Mouse (Mus musculus) heart, postnatal 0 days (tissue): ENCODE data around the gene Fam163a. TPM values are rescaled to one million over a fixed set of nuclear protein-coding genes. Genes with fewer than 3 reads are reported as not detected.

Experiments
- ATAC-seq: fragments of 200-750 bp; cut with Nextera tagmentation; 2 replicates; pipeline ENCODE4 v1.8.0; 2017; ENCODE audit warnings: low read depth, moderate number of reproducible peaks, moderate library complexity; ENCODE audit not compliant: insufficient read depth
- DNase-seq: peaks from one replicate; pipeline ENCODE4 v3.0.0-alpha.2; 2016; ENCODE audit warnings: low spot score
- H3K27ac ChIP-seq: fragments of 300-500 bp; sonication (generic); 2 replicates; pipeline ENCODE4 v1.5.1; 2014; ENCODE audit warnings: low read depth, mild to moderate bottlenecking
- H3K27me3 ChIP-seq: fragments of 300-500 bp; sonication (generic); 2 replicates; pipeline ENCODE4 v1.6.1; 2014; ENCODE audit warnings: low read length, mixed read lengths; ENCODE audit not compliant: control insufficient read depth, insufficient read depth
- H3K36me3 ChIP-seq: fragments of 300-500 bp; sonication (generic); replicated peaks from 2 replicates; pipeline ENCODE4 v1.6.1; 2014; ENCODE audit warnings: low read length, mixed read lengths; ENCODE audit not compliant: control insufficient read depth, insufficient read depth
- H3K4me1 ChIP-seq: fragments of 300-500 bp; sonication (generic); 2 replicates; pipeline ENCODE4 v1.6.1; 2014; ENCODE audit warnings: antibody characterized with exemption; ENCODE audit not compliant: control insufficient read depth, insufficient read depth
- H3K4me2 ChIP-seq: fragments of 300-500 bp; sonication (generic); 2 replicates; pipeline ENCODE4 v1.6.1; 2014; ENCODE audit warnings: low read depth, mild to moderate bottlenecking, low read length, moderate library complexity
- H3K4me3 ChIP-seq: fragments of 300-500 bp; sonication (generic); 2 replicates; pipeline ENCODE4 v1.5.1; 2014; ENCODE audit warnings: low read depth, low read length
- H3K9ac ChIP-seq: fragments of 300-500 bp; sonication (generic); replicated peaks from 2 replicates; pipeline ENCODE4 v1.6.1; 2014; ENCODE audit warnings: low read depth, low read length, mixed read lengths
- H3K9me3 ChIP-seq: fragments of 300-500 bp; sonication (generic); replicated peaks from 2 replicates; pipeline ENCODE4 v1.6.1; 2016; ENCODE audit warnings: low read length; ENCODE audit not compliant: control insufficient read depth
- CTCF ChIP-seq: IDR thresholded peaks from 2 replicates; pipeline ENCODE4 v1.5.1; 2016; ENCODE audit warnings: antibody characterized with exemption, control low read depth, low read depth
- EP300 ChIP-seq: IDR thresholded peaks from 2 replicates; pipeline ENCODE4 v1.6.1; 2016; ENCODE audit warnings: antibody characterized with exemption, low read depth
- WGBS: fragments of 180-500 bp; shearing (Covaris S2); extraction: QIAGEN DNeasy Blood & Tissue Kit; methylation state at CpG from one replicate; pipeline ENCODE4 v1.1.7; 2014; 5-methylcytosine and 5-hydroxymethylcytosine counted together
- polyA plus RNA-seq: library from polyadenylated mRNA; unstranded; fragments of >200 nt; fragmentation: Nextera tagmentation; extraction: Ambion mirVana; gene quantifications from 2 replicates; pipeline ENCODE4 v1.2.1, GENCODE M21; 2015
- total RNA-seq: library from RNA; depleted of rRNA; stranded (reverse); fragments of >200 nt; gene quantifications from 2 replicates; pipeline ENCODE4 v1.2.3, GENCODE M21; 2014; ENCODE audit warnings: low replicate concordance

Gene Fam163a
- total and polyA plus RNA-seq, 2 experiments from 2014 or later: 1.6 to 1.8 TPM

DNA sequence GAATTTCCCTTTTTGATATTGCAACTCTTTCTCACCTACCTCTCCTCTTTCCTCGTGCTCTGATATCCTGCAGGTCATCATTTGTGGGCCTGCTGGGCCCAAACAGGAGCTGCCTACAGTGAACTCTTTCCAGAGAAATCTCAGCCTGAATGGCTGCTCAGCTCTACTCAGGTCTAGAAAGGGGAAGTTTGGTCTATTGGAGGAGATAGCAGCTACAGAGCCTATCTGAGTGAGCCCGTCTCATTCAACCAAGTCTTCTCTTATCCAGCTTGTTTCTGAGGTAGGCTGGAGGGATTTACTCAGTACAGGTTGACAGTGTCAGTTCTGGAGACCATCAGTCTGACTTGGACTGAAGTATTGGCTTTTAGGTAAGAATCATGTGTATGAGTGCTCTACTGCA, 101.1 kb downstream of the Fam163a start:
- Histone ChIP-seq H3K27me3 (no peaks in the 10 kb centered on the region), H3K9ac (no peak overlapping the region), H3K4me1 (no peaks in the 10 kb centered on the region), H3K36me3 (no peaks in the 10 kb centered on the region), H3K27ac (no peak overlapping the region), H3K4me3 (no peak overlapping the region), H3K9me3 (peaks cover 7% of the 10 kb centered on the region; the same call in 1 of the 2 replicates), H3K4me2 (no peak overlapping the region)
- 75% methylated on average over 2 of the region's 2 CpGs for WGBS
- ATAC-seq (no peak), DNase-seq (no peak)
- no peak for TF ChIP-seq EP300
- TF ChIP-seq CTCF: no peak

DNA sequence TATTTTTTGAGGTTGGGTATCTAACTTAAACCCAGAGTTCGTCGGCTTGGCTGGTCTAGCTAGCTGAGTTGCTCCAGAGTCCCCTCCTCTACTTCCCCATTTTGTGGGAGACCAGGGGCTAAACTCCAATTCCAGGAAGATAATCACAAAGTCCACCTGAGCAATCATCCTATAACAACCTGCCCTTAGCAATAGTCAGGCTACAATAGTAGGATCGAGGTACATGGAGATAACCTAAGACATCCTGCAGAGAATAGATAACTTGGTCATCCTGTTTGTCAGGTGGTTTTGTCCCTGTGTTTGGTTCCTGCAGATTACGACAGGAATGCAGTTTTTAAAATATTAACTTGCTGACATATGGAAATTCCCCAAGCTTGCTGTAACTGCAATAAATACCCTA, 113.0 kb downstream of the Fam163a start:
- TF ChIP-seq EP300 (no peak), CTCF (no peak)
- no peaks in the 10 kb centered on the region for H3K4me1 ChIP-seq
- ATAC-seq (no peak), DNase-seq (no peak)
- H3K9ac ChIP-seq: no peak overlapping the region
- H3K4me3 ChIP-seq: no peak overlapping the region
- no peaks in the 10 kb centered on the region for H3K27me3 ChIP-seq
- 64% methylated on average over 4 of the region's 4 CpGs for WGBS
- no peaks in the 10 kb centered on the region for H3K36me3 ChIP-seq
- no peak overlapping the region for H3K27ac ChIP-seq
- H3K9me3 ChIP-seq: no peaks in the 10 kb centered on the region
- H3K4me2 ChIP-seq: no peak overlapping the region

DNA sequence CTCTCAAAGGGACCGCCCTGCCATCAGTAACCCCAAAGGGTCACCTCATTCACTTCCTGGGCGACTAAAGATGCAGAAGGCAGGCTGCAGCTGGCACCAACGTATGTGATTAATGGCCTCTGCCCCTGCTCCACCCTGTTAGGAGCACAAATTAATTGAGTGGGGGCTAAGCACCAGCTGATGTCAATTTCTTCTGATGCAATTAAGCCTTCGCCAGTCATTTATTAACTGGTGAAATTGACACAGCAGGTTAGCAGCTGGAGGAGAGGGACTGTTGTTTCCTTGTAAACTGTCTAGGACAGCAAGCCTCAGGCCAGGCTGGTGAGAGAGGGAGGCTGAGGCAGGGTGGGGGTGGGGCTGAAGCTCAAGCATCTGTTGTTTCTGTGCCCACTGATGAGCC, 114.8 kb downstream of the Fam163a start:
- Histone ChIP-seq H3K4me1 (no peaks in the 10 kb centered on the region), H3K36me3 (no peaks in the 10 kb centered on the region), H3K27me3 (no peaks in the 10 kb centered on the region), H3K4me3 (no peak overlapping the region), H3K4me2 (no peak overlapping the region), H3K9ac (no peak overlapping the region), H3K9me3 (no peaks in the 10 kb centered on the region), H3K27ac (no peak overlapping the region)
- TF ChIP-seq EP300 (no peak), CTCF (no peak)
- DNase-seq (no peak), ATAC-seq (no peak)
- WGBS: 89% methylated on average over 4 of the region's 4 CpGs

DNA sequence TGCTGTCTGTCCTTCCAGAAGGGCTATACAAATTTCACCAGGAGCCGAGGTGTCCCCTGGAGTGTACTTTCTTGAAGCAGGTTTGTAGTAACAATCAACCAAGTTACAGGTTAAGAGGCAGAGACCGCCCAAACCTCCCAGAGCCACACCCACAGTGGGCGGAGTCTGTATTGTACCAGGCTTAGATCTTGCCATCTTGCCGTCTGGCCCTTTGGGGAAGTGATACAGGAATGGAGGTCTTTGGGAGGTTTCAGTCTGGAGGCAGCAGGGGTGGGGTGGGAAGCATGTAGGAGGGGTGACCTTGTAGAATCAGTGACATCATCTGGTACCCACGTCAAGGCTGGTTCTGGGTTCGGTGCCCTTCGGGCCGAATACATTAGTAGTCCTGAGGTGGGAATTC, 115.3 kb downstream of the Fam163a start:
- Histone ChIP-seq H3K27me3 (no peaks in the 10 kb centered on the region), H3K9me3 (no peaks in the 10 kb centered on the region), H3K36me3 (no peaks in the 10 kb centered on the region), H3K4me3 (no peak overlapping the region), H3K4me1 (no peaks in the 10 kb centered on the region), H3K4me2 (no peak overlapping the region), H3K27ac (no peak overlapping the region), H3K9ac (no peak overlapping the region)
- DNase-seq: no peak
- TF ChIP-seq CTCF (no peak), EP300 (no peak)
- no peak for ATAC-seq
- 81% methylated on average over 8 of the region's 8 CpGs for WGBS

DNA sequence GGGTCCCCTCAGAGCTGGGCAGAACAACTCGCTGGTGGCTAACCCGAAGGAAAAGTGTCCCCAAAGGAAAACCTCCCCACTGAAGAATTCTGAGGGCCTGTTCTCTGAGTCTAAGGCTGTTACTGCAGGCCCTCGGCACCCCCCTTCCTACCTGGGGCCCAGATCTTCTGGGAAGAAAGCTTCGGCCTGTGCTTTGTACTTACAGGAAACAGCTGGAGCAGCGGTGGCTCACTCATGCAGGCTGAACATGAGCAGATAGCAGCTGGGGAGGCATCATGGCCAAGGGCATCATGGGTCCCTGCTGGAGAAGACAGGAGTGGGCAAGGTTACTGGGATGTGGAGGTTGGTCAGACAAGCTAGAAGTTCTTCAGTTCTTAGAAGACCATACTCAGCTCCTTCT, 117.2 kb downstream of the Fam163a start:
- H3K27ac ChIP-seq: no peak overlapping the region
- no peak overlapping the region for H3K9ac ChIP-seq
- TF ChIP-seq CTCF: no peak
- TF ChIP-seq EP300: no peak
- 66% methylated on average over 5 of the region's 5 CpGs for WGBS
- no peaks in the 10 kb centered on the region for H3K36me3 ChIP-seq
- no peaks in the 10 kb centered on the region for H3K4me1 ChIP-seq
- ATAC-seq (no peak), DNase-seq (no peak)
- no peak overlapping the region for H3K4me3 ChIP-seq
- no peaks in the 10 kb centered on the region for H3K27me3 ChIP-seq
- no peak overlapping the region for H3K4me2 ChIP-seq
- no peaks in the 10 kb centered on the region for H3K9me3 ChIP-seq

DNA sequence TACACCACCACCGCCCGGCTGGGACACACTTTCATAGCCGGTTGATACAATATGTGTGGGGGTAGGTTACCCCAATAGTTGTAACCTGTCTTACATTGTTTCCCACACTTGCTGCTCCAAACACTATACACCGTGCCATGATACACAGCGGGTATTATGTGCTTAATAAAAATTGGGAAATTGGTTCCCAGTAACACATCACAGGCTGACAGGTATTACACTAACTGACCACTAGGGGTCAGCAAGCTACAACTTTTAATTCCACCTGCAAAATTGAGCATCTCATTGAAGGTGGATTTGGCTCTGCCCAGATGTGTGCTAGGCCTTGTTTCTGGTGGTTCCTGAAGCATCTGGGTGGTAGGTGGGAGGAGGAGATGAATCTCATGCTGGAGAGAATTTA, 119.1 kb downstream of the Fam163a start:
- TF ChIP-seq EP300: no peak
- peak; percentile 89 for TF ChIP-seq CTCF
- no peak for ATAC-seq
- Histone ChIP-seq H3K27me3 (no peaks in the 10 kb centered on the region), H3K4me3 (no peak overlapping the region), H3K27ac (no peak overlapping the region), H3K9ac (no peak overlapping the region), H3K9me3 (no peaks in the 10 kb centered on the region), H3K36me3 (no peaks in the 10 kb centered on the region), H3K4me2 (no peak overlapping the region), H3K4me1 (no peaks in the 10 kb centered on the region)
- WGBS: 53% methylated on average over 5 of the region's 5 CpGs
- peak; percentile 68 for DNase-seq
